Mouse (Mus musculus): Measurements from ENCODE around the gene Rho.

GRCm38 (mm10) chr6:115977810-115978209 lies 46.3 kb downstream of the Rho start:
- TF ChIP-seq TAL1 (IDR thresholded peaks at IDR 0.05; ENCODE audit: low read length) (no peak), GATA1 (IDR thresholded peaks at IDR 0.05; ENCODE audit: low read length) (no peak)
